Mouse (Mus musculus) stomach, embryonic 16.5 days (tissue): ENCODE data around the gene Fam187a. TPM values are rescaled to one million over a fixed set of nuclear protein-coding genes. Genes with fewer than 3 reads are reported as not detected.

Experiments
- ATAC-seq: fragments of 200-750 bp; cut with Nextera tagmentation; 2 replicates; pipeline ENCODE4 v1.8.0; 2017; ENCODE audit warnings: moderate number of reproducible peaks, moderate TSS enrichment; ENCODE audit not compliant: insufficient read depth, low FRiP score
- H3K27ac ChIP-seq: fragments of 300-500 bp; sonication (generic); 2 replicates; pipeline ENCODE4 v1.5.1; 2014; ENCODE audit warnings: low read length
- H3K27me3 ChIP-seq: fragments of 300-500 bp; sonication (generic); 2 replicates; pipeline ENCODE4 v1.6.1; 2014; ENCODE audit warnings: low read length, control low read depth, mixed read lengths; ENCODE audit not compliant: control insufficient read depth, insufficient read depth
- H3K36me3 ChIP-seq: fragments of 300-500 bp; sonication (generic); 2 replicates; pipeline ENCODE4 v1.6.1; 2014; ENCODE audit warnings: low read length; ENCODE audit not compliant: control insufficient read depth, insufficient read depth
- H3K4me1 ChIP-seq: fragments of 300-500 bp; sonication (generic); 2 replicates; pipeline ENCODE4 v1.6.1; 2014; ENCODE audit warnings: low read length, control low read depth, mixed read lengths; ENCODE audit not compliant: control insufficient read depth, insufficient read depth
- H3K4me2 ChIP-seq: fragments of 300-500 bp; sonication (generic); 2 replicates; pipeline ENCODE4 v1.6.1; 2014; ENCODE audit warnings: low read depth, low read length, mixed read lengths
- H3K4me3 ChIP-seq: fragments of 300-500 bp; sonication (generic); replicated peaks from 2 replicates; pipeline ENCODE4 v1.5.1; 2014; ENCODE audit warnings: mild to moderate bottlenecking, low read length
- H3K9ac ChIP-seq: fragments of 300-500 bp; sonication (generic); 2 replicates; pipeline ENCODE4 v1.6.1; 2014; ENCODE audit warnings: low read length
- H3K9me3 ChIP-seq: fragments of 300-500 bp; sonication (generic); replicated peaks from 2 replicates; pipeline ENCODE4 v1.6.1; 2016; ENCODE audit warnings: low read length, control low read depth; ENCODE audit not compliant: control insufficient read depth
- WGBS: fragments of 180-500 bp; shearing (Covaris S2); extraction: QIAGEN DNeasy Blood & Tissue Kit; methylation state at CpG from one replicate; pipeline ENCODE4 v1.1.7; 2014; 5-methylcytosine and 5-hydroxymethylcytosine counted together
- polyA plus RNA-seq: library from polyadenylated mRNA; unstranded; fragments of >200 nt; fragmentation: Nextera tagmentation; extraction: Ambion mirVana; gene quantifications from 2 replicates; pipeline ENCODE4 v1.2.1, GENCODE M21; 2015

Fam187a gene
- polyA plus RNA-seq, 1 experiment from 2014 or later = 0.12 TPM

DNA sequence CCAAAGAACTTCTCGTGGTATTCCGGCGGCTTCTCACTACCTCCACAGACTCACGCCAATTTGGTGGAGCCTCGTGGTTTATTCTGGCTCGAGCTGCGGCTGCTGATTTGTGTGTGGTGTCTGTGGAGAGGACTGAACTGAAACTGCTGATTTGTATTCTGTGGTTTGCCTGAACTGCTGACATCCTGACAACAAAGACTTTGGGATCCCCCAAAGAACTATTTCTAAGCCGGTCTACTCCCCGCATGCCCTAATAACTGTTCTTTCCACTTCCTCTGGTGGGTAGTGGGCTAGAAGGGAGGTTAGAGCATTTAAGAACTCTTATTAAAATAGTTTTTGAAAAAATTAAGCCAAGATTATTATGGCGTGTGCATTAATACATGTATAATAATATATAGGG is 45.7 kb downstream of the Fam187a start:
- Histone ChIP-seq H3K36me3 (no peaks in the 10 kb centered on the region), H3K4me3 (no peak overlapping the region), H3K9ac (no peak overlapping the region), H3K4me1 (no peaks in the 10 kb centered on the region), H3K4me2 (no peak overlapping the region), H3K9me3 (no peaks in the 10 kb centered on the region), H3K27me3 (no peaks in the 10 kb centered on the region), H3K27ac (no peak overlapping the region)
- WGBS = 87% methylated on average over 10 of the region's 10 CpGs
- no peak for ATAC-seq

DNA sequence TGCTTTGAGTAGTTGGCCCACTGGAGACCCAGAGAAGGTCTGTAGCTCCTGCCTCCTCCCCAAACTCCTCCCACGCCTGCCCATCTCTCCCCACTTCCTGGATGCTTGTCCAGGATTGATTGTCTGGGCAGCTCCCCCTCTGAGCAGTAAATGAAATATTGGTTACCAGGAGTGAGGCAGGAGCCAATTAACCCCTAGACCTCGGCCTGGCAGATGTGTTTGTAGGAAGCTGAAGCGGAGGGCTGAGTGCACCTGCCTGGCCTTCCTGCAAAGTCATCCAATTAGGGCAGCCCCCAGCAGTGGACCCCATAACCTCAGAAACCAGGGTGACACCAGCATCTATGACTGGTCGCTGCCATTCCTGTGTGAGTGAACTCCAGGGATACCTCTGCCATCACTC is 51.3 kb downstream of the Fam187a start:
- H3K4me2 ChIP-seq = no peak overlapping the region
- 0 out of 2 replicates have a peak overlapping the region, but pooled peaks have one; percentile 29 for H3K9ac ChIP-seq
- H3K4me3 ChIP-seq = no peak overlapping the region
- peaks cover 8% of the 10 kb centered on the region for H3K4me1 ChIP-seq
- no peaks in the 10 kb centered on the region for H3K9me3 ChIP-seq
- H3K27ac ChIP-seq = no peak overlapping the region
- H3K27me3 ChIP-seq = peaks cover under 1% of the 10 kb centered on the region; the same call in 1 of the 2 replicates
- H3K36me3 ChIP-seq = no peaks in the 10 kb centered on the region
- no peak for ATAC-seq
- 26% methylated on average over 4 of the region's 4 CpGs for WGBS

Other genes with a start within 250 kb of the Fam187a start
- 0.40 and 0.79 TPM in 2 replicates for gene Meioc, start 221.5 kb upstream of the Fam187a start, polyA plus RNA-seq
- gene Ccdc43, start 187.4 kb upstream of the Fam187a start, polyA plus RNA-seq = 39.8 and 44.6 TPM in 2 replicates
- gene Adam11, start 123.7 kb upstream of the Fam187a start, polyA plus RNA-seq = 4.5 and 5.2 TPM in 2 replicates
- gene Gjc1, start 65.5 kb upstream of the Fam187a start, polyA plus RNA-seq = 30.1 and 38.5 TPM in 2 replicates
- 1.2 and 1.4 TPM in 2 replicates for gene Higd1b, start 49.3 kb upstream of the Fam187a start, polyA plus RNA-seq
- gene Eftud2, start 4.2 kb upstream of the Fam187a start, polyA plus RNA-seq = 138 and 146 TPM in 2 replicates
- 0.94 and 1.3 TPM in 2 replicates for gene Ccdc103, start 4.0 kb upstream of the Fam187a start, polyA plus RNA-seq
- 0.74 and 0.92 TPM in 2 replicates for gene Gfap, start 15.7 kb downstream of the Fam187a start, polyA plus RNA-seq
- gene Kif18b, start 40.0 kb downstream of the Fam187a start, polyA plus RNA-seq = 7.3 and 8.7 TPM in 2 replicates
- 1.3 and 1.7 TPM in 2 replicates for gene C1ql1, start 61.5 kb downstream of the Fam187a start, polyA plus RNA-seq
- gene Nmt1, start 143.0 kb downstream of the Fam187a start, polyA plus RNA-seq = 50.8 and 53.7 TPM in 2 replicates
- gene Dcakd, start 143.2 kb downstream of the Fam187a start, polyA plus RNA-seq = 85.2 and 109 TPM in 2 replicates
- 5.2 and 6.5 TPM in 2 replicates for gene Plcd3, start 216.5 kb downstream of the Fam187a start, polyA plus RNA-seq
- gene Acbd4, start 216.5 kb downstream of the Fam187a start, polyA plus RNA-seq = 31.0 and 36.4 TPM in 2 replicates
- 4.7 and 5.7 TPM in 2 replicates for gene Hexim1, start 231.1 kb downstream of the Fam187a start, polyA plus RNA-seq
- gene Hexim2, start 247.3 kb downstream of the Fam187a start, polyA plus RNA-seq = 6.3 and 7.9 TPM in 2 replicates